Mouse (Mus musculus): ENCODE results near the gene Otp.

Otp gene

DNA sequence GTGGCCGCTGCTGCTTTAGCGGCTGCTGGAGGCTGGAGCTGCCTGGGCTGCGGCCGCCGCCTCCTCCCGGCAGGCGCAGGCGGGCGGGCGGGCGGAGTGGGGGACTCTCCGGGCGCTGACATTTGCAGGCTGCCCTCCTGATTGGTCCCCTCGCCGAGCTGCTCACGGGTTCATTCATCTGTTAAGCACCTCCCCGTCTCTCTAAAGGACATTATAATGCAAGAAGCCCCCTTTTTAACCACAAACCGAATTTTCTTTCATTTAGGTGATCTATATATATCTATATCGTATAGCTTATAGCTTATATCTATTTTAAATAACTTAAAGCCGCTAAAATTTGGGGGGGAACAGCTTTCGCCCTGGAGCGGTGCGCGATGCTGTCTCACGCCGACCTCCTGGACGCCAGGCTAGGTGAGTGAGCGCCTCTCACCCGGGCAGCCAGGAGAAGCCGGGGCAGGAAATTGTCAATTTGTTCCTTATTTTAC is at the start of gene Otp:
Gene Otp (plus strand): TSS at position 207 of the 485 bp plus-strand sequence.
- DNase-seq (ENCODE audit: low read depth, low spot score): no peak

DNA sequence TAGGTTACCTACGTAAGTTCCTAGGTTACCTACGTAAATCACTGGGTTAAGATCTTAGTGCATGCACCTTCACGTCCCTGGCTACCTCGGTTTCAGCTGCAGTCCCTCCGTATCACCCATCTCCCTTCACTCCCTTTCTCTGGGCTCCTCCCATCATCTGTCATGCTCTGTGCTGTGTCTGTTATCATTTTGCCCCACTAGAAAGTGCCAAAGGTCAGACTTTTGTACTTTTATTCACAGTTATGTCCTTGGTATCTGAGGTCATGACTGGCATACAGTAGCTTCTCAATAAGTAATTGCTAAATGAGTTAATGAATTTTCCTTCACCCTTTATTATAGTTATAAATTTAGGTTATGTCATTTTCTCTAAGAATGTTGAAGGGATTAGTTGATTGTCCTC is 49.0 kb upstream of the Otp start:
- no peak for DNase-seq (ENCODE audit: low read depth, low spot score)

DNA sequence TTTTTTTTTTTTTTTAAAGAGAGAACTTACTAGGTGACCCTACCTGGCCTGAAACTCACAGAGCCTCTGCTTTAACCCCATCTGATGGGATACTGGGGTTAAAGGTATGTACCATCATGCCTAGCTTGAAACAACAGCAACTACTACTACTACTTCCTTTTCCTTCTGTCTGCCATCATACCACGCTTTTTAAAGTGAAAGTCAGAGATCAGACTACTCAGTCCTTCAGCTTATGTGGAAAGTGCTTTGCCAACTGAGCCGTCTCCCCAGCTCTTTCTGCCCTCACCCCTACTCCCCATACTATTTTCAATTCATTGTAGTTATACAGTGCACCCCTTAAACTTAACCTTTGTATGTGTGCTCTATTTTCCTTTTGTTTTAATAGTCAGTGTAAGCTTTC is 48.4 kb upstream of the Otp start:
- no peak for DNase-seq (ENCODE audit: low read depth, low spot score)

DNA sequence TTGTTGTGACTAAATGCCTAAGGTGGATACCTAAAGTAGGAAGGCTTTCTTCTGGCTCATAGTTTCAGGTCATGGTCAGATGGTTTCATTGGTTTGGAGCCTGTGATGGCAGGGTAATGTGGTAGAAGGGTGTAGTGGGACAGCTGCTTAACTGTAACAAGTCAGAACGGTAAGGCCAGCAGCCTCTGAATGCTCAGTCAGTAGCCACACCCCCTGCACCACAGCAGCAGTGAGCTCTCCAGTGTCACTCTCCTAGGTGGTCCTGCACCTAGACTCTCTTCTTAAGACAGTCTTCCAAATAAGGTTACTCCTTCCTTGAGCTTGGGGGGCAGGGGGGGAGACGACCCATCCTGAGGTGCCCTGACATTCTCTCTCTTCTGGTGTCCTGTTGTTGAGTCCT is 47.6 kb upstream of the Otp start:
- DNase-seq (ENCODE audit: low read depth, low spot score): no peak

DNA sequence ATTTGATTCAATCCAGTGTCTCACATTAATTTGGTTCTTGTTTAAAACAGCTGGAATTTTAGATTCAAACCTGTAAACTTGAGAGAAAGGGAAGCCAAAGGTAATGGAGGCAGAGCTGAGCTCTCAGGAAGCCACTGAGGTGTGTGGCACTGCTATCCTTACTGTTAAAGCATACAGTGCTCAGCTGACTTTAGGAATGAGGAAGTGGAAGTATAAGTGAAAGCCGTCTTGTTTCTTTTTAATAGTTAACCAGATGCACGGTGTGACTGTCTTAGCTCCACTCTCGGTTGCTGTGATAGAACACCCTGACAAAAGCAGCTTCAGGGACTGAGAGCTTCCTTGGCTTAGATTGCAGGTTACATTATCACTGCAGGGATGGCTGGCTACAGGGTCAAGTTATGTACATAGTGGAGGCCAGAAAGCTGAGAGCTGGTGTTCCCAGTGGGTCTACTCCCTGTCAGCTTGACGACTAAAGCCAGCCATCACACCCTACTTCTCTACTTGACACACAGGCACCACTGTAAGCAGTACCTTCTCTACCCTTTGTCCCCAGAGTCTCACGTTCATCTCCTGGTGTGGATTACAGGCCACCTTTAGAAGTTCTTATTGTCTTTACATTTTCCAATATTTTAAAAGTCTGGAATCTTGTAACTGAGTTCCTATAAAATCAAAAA is 37.2 kb upstream of the Otp start:
- DNase-seq (ENCODE audit: low read depth, low spot score): no peak

- DNase-seq (ENCODE audit: low read depth, low spot score): no peak
Measured at GRCm38 (mm10) chr13:94838756-94839337, 36.6 kb upstream of the Otp start.

GRCm38 (mm10) chr13:94843236-94843635 is 32.2 kb upstream of the Otp start:
- DNase-seq (ENCODE audit: low read depth, low spot score): no peak

DNA sequence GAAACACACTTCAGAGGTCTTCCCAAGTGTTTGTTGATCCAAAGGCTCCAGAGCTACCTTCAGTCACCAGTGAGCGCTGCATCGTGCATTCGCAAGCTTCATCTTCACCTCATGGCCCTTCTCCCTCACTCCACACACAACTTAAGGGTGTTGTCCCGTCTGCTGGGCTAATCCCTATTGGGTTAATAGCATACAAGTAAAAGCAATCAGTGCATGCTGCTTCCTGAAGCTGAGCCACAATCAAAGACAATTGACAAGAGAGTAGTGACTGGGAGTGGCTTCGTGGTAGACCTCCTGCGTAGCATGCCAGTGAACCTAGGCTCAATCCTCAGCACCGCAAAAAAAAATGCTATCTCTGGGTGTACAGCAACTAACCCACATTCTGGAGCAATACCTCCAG is 27.5 kb upstream of the Otp start:
- no peak for DNase-seq (ENCODE audit: low read depth, low spot score)

DNA sequence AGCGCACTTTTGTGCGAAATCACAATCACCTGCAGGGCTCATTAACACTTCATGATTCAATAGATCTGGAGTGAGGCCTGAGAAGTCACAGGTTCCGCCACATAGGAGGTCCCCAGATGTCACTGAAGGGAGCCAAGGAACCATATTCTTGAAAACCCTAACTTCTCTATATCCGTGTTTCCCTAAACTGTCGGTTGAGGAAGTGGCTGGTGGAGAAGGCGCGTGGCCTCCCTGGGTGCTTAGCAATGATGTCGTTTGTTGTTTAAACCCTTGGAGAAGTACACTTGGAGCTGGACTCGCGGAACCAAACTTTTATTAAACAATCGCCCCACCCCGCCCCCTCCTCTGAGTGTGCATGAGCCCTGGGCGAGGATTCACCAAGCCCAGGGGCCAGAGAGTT is 26.1 kb upstream of the Otp start:
- DNase-seq (ENCODE audit: low read depth, low spot score): no peak

DNA sequence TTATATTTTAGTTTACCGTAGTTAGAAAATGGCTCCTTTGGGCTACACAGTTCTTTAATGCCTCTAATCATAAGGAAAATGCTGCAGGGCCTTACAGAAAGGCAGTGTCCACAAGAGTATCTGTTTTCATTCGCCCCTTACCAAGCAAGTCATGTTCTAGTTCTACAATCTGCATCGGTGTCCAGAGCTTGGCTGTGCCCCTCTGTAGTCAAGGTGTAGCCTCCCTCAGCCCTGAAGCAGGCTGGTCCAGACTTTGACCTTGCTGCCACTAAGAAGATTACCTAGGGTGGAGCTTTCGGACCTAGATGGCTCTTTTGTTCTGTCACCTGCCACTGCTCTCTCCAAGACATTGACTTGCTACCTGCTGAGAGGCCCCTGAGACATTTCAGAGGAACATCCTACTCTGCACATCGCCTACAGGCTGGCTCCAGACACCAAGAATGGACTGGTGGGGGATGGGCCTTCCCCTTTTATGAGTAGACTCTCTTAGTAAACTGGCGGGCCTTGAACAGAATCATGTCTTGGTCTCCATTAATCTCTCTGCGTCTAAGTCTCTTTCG is 17.3 kb upstream of the Otp start:
- DNase-seq (ENCODE audit: low read depth, low spot score): no peak

GRCm38 (mm10) chr13:94859256-94859655 is 16.1 kb upstream of the Otp start:
- DNase-seq (ENCODE audit: low read depth, low spot score): no peak

DNA sequence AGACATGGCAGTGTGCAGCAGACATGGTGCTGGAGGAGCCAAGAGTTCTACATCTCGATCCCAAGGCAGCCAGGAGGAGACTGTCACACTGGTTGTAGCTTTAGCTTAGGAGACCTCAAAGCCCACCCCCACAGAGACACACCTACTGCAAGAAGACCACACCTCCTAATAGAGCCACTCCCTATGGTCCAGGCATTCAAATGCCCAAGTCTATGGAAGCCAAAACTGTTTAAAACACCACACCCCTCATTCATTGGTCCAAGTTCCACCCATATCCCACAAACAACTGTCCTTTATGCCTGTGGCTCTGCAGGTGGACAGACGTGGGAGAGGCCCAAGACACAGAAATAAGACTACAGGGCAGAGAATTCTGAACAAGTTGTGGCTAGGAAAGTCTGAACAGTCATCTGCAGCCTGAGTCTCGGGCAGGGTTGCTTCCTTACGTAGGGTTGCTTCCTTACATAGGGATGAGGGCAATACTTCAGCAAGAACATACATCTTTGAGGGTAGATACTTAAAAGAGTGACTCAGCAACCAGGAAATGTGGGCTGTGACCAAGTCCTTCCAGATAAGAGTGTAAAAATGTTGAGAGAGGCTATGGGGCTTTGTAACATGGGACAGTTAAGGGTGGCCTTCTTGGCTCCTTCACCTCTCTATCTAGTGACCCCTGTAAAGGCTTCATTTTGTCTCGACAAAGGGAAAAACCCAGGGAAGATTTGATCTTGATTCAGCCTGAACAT is 12.7 kb upstream of the Otp start:
- no peak for DNase-seq (ENCODE audit: low read depth, low spot score)

GRCm38 (mm10) chr13:94866906-94867305 is 8.5 kb upstream of the Otp start:
- no peak for DNase-seq (ENCODE audit: low read depth, low spot score)

DNA sequence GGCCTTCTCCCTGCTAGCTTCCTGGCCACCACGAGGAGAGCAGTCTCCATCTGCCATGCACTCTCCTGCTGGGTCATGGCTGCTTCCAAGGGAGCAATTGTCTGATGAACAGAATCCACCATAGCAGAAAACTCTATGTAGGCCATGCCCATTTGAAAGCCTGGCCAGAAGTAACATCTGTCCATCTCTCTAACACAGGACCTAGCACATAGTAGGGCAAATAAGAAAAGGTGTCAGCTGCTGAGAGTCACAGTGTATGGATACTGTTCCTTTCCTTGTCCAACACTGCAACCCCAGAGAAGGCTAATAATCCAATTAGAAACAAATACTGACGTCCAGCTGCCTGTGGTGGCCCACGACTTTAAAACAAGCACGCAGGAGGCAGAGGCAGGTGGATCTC is 7.6 kb upstream of the Otp start:
- no peak for DNase-seq (ENCODE audit: low read depth, low spot score)

GRCm38 (mm10) chr13:94868478-94868950 is 6.9 kb upstream of the Otp start:
- no peak for DNase-seq (ENCODE audit: low read depth, low spot score)

GRCm38 (mm10) chr13:94869541-94869940 is 5.9 kb upstream of the Otp start:
- no peak for DNase-seq (ENCODE audit: low read depth, low spot score)

GRCm38 (mm10) chr13:94870071-94870460 is 5.3 kb upstream of the Otp start:
- DNase-seq (ENCODE audit: low read depth, low spot score): no peak

DNA sequence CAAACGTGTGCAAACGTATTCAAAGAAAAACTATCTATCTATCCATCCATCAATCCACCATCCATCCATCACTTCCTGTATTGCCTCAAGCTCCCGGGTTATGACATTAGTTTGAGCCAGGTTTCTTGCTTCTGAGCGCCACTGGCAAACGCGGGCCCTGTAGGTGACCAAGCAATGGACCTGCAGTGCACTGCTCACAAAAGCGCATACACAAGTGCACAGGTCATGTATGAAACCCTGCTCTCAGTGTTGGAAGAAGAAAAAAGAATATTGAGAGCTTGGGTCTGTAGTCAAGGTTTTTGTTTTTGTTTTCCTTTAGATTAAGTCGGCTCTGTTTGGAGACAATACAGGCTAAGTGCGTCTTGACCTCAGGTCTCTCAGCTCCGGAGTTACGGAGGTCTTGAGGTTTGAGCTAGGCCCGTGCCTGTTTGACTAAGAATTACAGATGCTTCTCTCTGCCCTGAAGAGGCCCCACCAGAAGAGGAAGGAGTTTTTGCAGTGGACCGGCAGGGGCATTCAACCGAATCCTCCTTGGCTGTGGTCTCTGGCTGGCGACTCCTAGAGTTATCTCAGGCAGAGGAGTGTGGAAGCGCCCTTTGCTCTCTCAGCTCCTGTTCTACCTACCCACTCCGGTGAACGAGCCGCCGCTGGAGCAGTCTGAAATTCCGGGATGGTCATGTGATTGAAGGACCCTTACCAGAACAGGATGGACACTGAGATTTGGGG is 4.8 kb upstream of the Otp start:
- no peak for DNase-seq (ENCODE audit: low read depth, low spot score)

GRCm38 (mm10) chr13:94871806-94872320 is 3.5 kb upstream of the Otp start:
- DNase-seq (ENCODE audit: low read depth, low spot score): no peak

- DNase-seq (ENCODE audit: low read depth, low spot score): no peak
Measured at GRCm38 (mm10) chr13:94872439-94872838, 3.0 kb upstream of the Otp start.
